Mouse (Mus musculus): ENCODE results near the gene Crtam.

GRCm38 (mm10) chr9:40963586-40964417, 40.6 kb downstream of the Crtam start, which contains the start of gene Jhy:
- TF ChIP-seq SRF (IDR thresholded peaks at IDR 0.05; ENCODE audit: control insufficient read depth, insufficient read length, low read depth), result no peak
- TF ChIP-seq E2F4 (IDR thresholded peaks at IDR 0.05; ENCODE audit: insufficient read depth), result no peak
- no peak for TF ChIP-seq POLR2AphosphoS2 (IDR thresholded peaks at IDR 0.05; ENCODE audit: insufficient read length, low read depth)
- no peak for TF ChIP-seq POLR2A (IDR thresholded peaks at IDR 0.05; ENCODE audit: insufficient read length, low read depth)
- no peak for TF ChIP-seq USF1 (IDR thresholded peaks at IDR 0.05; ENCODE audit: low read depth)
- no peak for TF ChIP-seq TCF3 (IDR thresholded peaks at IDR 0.05; ENCODE audit: insufficient read length, low read depth)
- no peak for TF ChIP-seq MAX (IDR thresholded peaks at IDR 0.05; ENCODE audit: low read depth)
- TF ChIP-seq TCF12 (IDR thresholded peaks at IDR 0.05; ENCODE audit: insufficient read depth, poor library complexity, severe bottlenecking), result no peak
- TF ChIP-seq CEBPB (IDR thresholded peaks at IDR 0.05; ENCODE audit: insufficient read depth, poor library complexity, severe bottlenecking), result no peak
